Mouse (Mus musculus): Measurements from ENCODE around the gene Cox4i2. TPM values are rescaled to one million over a fixed set of nuclear protein-coding genes. Genes with fewer than 3 reads are reported as not detected.

Cox4i2 gene
- polyA plus RNA-seq, 1 experiment from 2014 or later: 104 TPM

- Histone ChIP-seq H3K27me3 (ENCODE audit: control insufficient read depth, insufficient read depth, low read depth, low read length) (no peaks in the 10 kb centered on the region), H3K9ac (ENCODE audit: low read length) (peak overlapping the region; percentile 57), H3K27ac (ENCODE audit: low read length) (peak overlapping the region; percentile 89), H3K4me1 (replicated peaks; ENCODE audit: control insufficient read depth, insufficient read depth, low read length) (peaks cover 58% of the 10 kb centered on the region), H3K4me3 (ENCODE audit: low read length) (no peak overlapping the region), H3K9me3 (ENCODE audit: control insufficient read depth, low read length) (no peaks in the 10 kb centered on the region), H3K4me2 (ENCODE audit: low read depth, low read length) (no peak overlapping the region), H3K36me3 (ENCODE audit: control insufficient read depth, insufficient read depth, low read length) (no peaks in the 10 kb centered on the region)
- no peak for ATAC-seq (ENCODE audit: low read depth)
- 28% methylated on average over 8 of the region's 8 CpGs for WGBS
These were observed 24.8 kb upstream of the Cox4i2 start for GRCm38 (mm10) chr2:152729013-152729635.

GRCm38 (mm10) chr2:152729636-152730020 is 24.3 kb upstream of the Cox4i2 start:
- Histone ChIP-seq H3K4me1 (replicated peaks; ENCODE audit: control insufficient read depth, insufficient read depth, low read length) (peaks cover 58% of the 10 kb centered on the region), H3K36me3 (ENCODE audit: control insufficient read depth, insufficient read depth, low read length) (no peaks in the 10 kb centered on the region), H3K27ac (ENCODE audit: low read length) (peak overlapping the region; percentile 89), H3K27me3 (ENCODE audit: control insufficient read depth, insufficient read depth, low read depth, low read length) (no peaks in the 10 kb centered on the region), H3K9me3 (ENCODE audit: control insufficient read depth, low read length) (no peaks in the 10 kb centered on the region), H3K4me2 (ENCODE audit: low read depth, low read length) (0 out of 2 replicates have a peak overlapping the region, but pooled peaks have one; percentile 4), H3K4me3 (ENCODE audit: low read length) (no peak overlapping the region), H3K9ac (ENCODE audit: low read length) (peak overlapping the region; percentile 57)
- peak; percentile 87 for ATAC-seq (ENCODE audit: low read depth)
- 16% methylated on average over 7 of the region's 7 CpGs for WGBS

DNA sequence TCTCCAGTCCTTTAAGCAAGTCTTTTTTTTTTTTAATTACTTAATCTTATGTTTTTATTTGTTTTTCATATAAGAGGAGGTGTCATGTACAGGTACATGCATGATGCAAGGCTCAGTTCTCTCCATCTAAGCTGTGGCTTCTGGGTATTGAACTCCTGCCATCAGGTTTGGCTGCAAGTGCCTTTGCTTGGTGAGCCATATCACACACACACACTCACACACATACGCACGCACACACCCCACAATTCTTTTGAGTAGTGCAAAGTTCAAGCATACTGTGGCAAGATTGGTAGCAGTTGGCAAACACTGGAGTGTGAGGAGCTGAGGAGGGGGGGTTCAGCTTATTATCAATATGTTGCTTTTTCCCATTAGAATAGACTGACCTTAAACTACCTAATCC is 20.8 kb upstream of the Cox4i2 start:
- Histone ChIP-seq H3K27me3 (ENCODE audit: control insufficient read depth, insufficient read depth, low read depth, low read length) (no peaks in the 10 kb centered on the region), H3K4me1 (replicated peaks; ENCODE audit: control insufficient read depth, insufficient read depth, low read length) (peaks cover 48% of the 10 kb centered on the region), H3K9ac (ENCODE audit: low read length) (no peak overlapping the region), H3K27ac (ENCODE audit: low read length) (no peak overlapping the region), H3K4me2 (ENCODE audit: low read depth, low read length) (no peak overlapping the region), H3K9me3 (ENCODE audit: control insufficient read depth, low read length) (no peaks in the 10 kb centered on the region), H3K4me3 (ENCODE audit: low read length) (no peak overlapping the region), H3K36me3 (ENCODE audit: control insufficient read depth, insufficient read depth, low read length) (no peaks in the 10 kb centered on the region)
- no peak for ATAC-seq (ENCODE audit: low read depth)
- 60% methylated on average over 2 of the region's 2 CpGs for WGBS

- Histone ChIP-seq H3K9ac (ENCODE audit: low read length) (peak overlapping the region; percentile 52), H3K4me2 (ENCODE audit: low read depth, low read length) (peak overlapping the region; percentile 93), H3K27me3 (ENCODE audit: control insufficient read depth, insufficient read depth, low read depth, low read length) (no peaks in the 10 kb centered on the region), H3K9me3 (ENCODE audit: control insufficient read depth, low read length) (no peaks in the 10 kb centered on the region), H3K36me3 (ENCODE audit: control insufficient read depth, insufficient read depth, low read length) (no peaks in the 10 kb centered on the region), H3K4me3 (ENCODE audit: low read length) (peak overlapping the region; percentile 78), H3K27ac (ENCODE audit: low read length) (peak overlapping the region; percentile 82), H3K4me1 (replicated peaks; ENCODE audit: control insufficient read depth, insufficient read depth, low read length) (peaks cover 44% of the 10 kb centered on the region)
- 11% methylated on average over 10 of the region's 10 CpGs for WGBS
- no peak for ATAC-seq (ENCODE audit: low read depth)
These were observed 19.5 kb upstream of the Cox4i2 start for GRCm38 (mm10) chr2:152734501-152734900.

DNA sequence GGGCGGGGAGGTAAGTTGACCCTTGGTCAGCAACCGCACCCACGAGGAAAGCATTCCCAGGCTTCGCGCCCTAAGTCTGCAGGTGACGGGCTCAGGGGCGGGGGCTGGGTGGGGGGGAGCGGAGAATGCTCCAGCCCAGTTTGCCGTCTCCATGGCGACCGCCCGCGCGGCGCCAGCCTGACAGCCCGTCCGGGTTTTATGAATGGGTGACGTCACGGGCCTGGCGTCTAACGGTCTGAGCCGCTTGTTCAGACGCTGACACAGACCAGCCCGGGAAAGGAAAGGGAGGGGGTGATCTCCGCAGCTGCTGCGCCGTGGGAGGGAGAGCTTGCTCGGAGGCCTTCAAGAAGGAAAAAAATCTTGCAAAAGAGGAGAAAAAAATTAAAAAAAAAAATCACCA is 19.0 kb upstream of the Cox4i2 start:
- Histone ChIP-seq H3K27ac (ENCODE audit: low read length) (peak overlapping the region; percentile 98), H3K36me3 (ENCODE audit: control insufficient read depth, insufficient read depth, low read length) (no peaks in the 10 kb centered on the region), H3K4me3 (ENCODE audit: low read length) (peak overlapping the region; percentile 78), H3K27me3 (ENCODE audit: control insufficient read depth, insufficient read depth, low read depth, low read length) (no peaks in the 10 kb centered on the region), H3K4me2 (ENCODE audit: low read depth, low read length) (peak overlapping the region; percentile 93), H3K4me1 (replicated peaks; ENCODE audit: control insufficient read depth, insufficient read depth, low read length) (peaks cover 43% of the 10 kb centered on the region), H3K9me3 (ENCODE audit: control insufficient read depth, low read length) (no peaks in the 10 kb centered on the region), H3K9ac (ENCODE audit: low read length) (peak overlapping the region; percentile 64)
- WGBS: under 1% methylated on average over 27 of the region's 28 CpGs
- peak; percentile 81 for ATAC-seq (ENCODE audit: low read depth)

- ATAC-seq (ENCODE audit: low read depth): peak; percentile 71
- Histone ChIP-seq H3K27ac (ENCODE audit: low read length) (peak within 1 kb of the TSS; percentile 98), H3K4me2 (ENCODE audit: low read depth, low read length) (peak within 1 kb of the TSS; percentile 93), H3K9me3 (ENCODE audit: control insufficient read depth, low read length) (no peaks in the 10 kb centered on the region), H3K4me1 (replicated peaks; ENCODE audit: control insufficient read depth, insufficient read depth, low read length) (peaks cover 50% of the 10 kb centered on the region), H3K9ac (ENCODE audit: low read length) (peak within 1 kb of the TSS; percentile 90), H3K4me3 (ENCODE audit: low read length) (peak within 1 kb of the TSS; percentile 78), H3K27me3 (ENCODE audit: control insufficient read depth, insufficient read depth, low read depth, low read length) (no peaks in the 10 kb centered on the region), H3K36me3 (ENCODE audit: control insufficient read depth, insufficient read depth, low read length) (no peaks in the 10 kb centered on the region)
- WGBS: under 1% methylated on average over 28 of the region's 28 CpGs
These were observed 17.8 kb upstream of the Cox4i2 start, which contains the start of gene Id1 for GRCm38 (mm10) chr2:152736090-152736601. Gene Id1 (plus strand): TSS chr2:152736251.

DNA sequence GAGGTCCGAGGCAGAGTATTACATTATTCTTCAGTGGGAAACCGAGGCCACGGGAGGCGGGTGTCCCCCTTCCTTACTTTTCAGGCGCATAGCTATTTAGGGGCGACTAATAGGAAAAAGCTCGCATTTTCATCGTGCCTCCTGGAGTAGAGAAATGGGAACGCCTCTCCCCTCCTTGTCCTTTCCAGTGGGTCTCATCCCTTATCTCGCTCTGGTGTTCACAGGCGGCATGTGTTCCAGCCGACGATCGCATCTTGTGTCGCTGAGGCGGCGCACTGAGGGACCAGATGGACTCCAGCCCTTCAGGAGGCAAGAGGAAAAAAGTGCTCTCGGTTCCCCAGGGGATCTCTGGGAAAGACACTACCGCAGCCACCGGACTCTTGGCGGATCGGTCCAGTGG is 17.2 kb upstream of the Cox4i2 start:
- Histone ChIP-seq H3K9me3 (ENCODE audit: control insufficient read depth, low read length) (no peaks in the 10 kb centered on the region), H3K4me1 (replicated peaks; ENCODE audit: control insufficient read depth, insufficient read depth, low read length) (peaks cover 56% of the 10 kb centered on the region), H3K27me3 (ENCODE audit: control insufficient read depth, insufficient read depth, low read depth, low read length) (no peaks in the 10 kb centered on the region), H3K36me3 (ENCODE audit: control insufficient read depth, insufficient read depth, low read length) (no peaks in the 10 kb centered on the region), H3K4me2 (ENCODE audit: low read depth, low read length) (peak overlapping the region; percentile 93), H3K27ac (ENCODE audit: low read length) (peak overlapping the region; percentile 98), H3K9ac (ENCODE audit: low read length) (peak overlapping the region; percentile 90), H3K4me3 (ENCODE audit: low read length) (peak overlapping the region; percentile 78)
- no peak for ATAC-seq (ENCODE audit: low read depth)
- WGBS: 0% methylated on average over 22 of the region's 22 CpGs

DNA sequence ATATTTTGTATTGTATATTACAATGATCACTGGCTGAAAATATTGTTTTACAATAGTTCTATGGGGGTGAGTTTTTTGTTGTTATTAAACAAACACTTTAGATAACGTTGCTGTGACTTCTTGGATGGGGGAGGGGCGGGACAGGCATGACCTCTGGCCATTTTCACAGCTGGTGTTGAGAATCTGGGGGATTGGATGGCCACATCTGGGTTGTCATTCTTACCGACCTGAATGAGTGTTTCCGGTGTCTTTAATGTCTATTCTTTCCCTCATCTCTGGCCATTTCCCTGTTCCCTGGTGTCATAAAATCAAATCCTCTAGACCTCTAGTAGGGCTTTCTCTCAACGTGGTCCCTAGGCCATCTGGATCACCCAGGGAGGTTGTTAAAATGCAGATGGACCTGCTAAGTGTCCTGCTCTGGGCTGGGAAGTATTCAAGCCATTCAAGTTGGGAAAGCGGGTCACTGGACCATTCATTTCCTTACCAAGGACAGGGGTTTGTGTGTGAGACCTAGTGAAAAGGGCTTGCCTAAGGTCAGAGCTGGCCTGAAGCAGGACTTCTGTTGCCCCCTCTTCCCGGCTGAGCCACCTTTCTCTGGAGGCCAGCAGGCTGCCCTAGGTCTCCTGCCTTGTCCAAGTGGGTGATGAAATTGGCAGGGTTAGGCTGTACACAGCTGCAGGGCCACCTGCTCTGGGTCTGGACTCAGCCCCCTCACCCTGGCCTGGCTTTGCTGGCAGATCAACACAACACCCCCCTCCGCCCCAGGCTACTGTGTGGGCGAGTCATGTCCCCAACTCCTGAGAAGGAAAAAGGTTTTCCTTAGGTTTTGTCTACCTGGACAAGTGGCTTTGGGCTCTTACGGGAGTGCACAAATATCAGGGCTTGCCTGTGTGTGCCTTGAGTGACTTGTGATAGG is 16.4 kb upstream of the Cox4i2 start:
- no peak for ATAC-seq (ENCODE audit: low read depth)
- WGBS: 9% methylated on average over 10 of the region's 10 CpGs

DNA sequence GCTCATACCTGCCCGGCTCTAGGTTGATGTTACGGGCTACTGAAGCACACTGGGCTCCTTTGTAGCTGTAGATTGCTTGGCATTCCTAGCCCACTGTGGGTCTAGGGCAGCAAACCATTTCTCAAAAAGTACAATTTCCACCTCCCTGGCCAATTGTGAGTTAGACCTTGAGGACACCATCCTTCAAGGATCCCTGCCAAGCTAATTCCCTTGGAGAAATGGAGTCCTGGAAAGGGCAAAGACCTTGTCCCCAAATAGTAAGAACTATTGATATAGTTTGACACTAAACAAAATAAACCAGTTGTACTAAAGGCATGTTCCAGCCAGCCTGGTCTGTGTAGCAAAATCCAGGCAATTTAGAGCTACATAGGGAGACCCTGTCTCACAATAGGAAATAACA is 15.6 kb upstream of the Cox4i2 start:
- ATAC-seq (ENCODE audit: low read depth): no peak
- H3K4me1 ChIP-seq (replicated peaks; ENCODE audit: control insufficient read depth, insufficient read depth, low read length): peaks cover 54% of the 10 kb centered on the region
- no peaks in the 10 kb centered on the region for H3K27me3 ChIP-seq (ENCODE audit: control insufficient read depth, insufficient read depth, low read depth, low read length)
- H3K27ac ChIP-seq (ENCODE audit: low read length): peak overlapping the region; percentile 98
- no peaks in the 10 kb centered on the region for H3K9me3 ChIP-seq (ENCODE audit: control insufficient read depth, low read length)
- peak overlapping the region; percentile 93 for H3K4me2 ChIP-seq (ENCODE audit: low read depth, low read length)
- H3K36me3 ChIP-seq (ENCODE audit: control insufficient read depth, insufficient read depth, low read length): no peaks in the 10 kb centered on the region
- H3K9ac ChIP-seq (ENCODE audit: low read length): peak overlapping the region; percentile 90
- peak overlapping the region; percentile 78 for H3K4me3 ChIP-seq (ENCODE audit: low read length)
- 36% methylated on average over 2 of the region's 2 CpGs for WGBS

More for the DNA sequence above, 16.4 kb upstream of the Cox4i2 start:
- H3K36me3 ChIP-seq (ENCODE audit: control insufficient read depth, insufficient read depth, low read length): no peaks in the 10 kb centered on the region
- no peaks in the 10 kb centered on the region for H3K9me3 ChIP-seq (ENCODE audit: control insufficient read depth, low read length)
- H3K9ac ChIP-seq (ENCODE audit: low read length): peak overlapping the region; percentile 90
- H3K27me3 ChIP-seq (ENCODE audit: control insufficient read depth, insufficient read depth, low read depth, low read length): no peaks in the 10 kb centered on the region
- peak overlapping the region; percentile 93 for H3K4me2 ChIP-seq (ENCODE audit: low read depth, low read length)
- peaks cover 59% of the 10 kb centered on the region for H3K4me1 ChIP-seq (replicated peaks; ENCODE audit: control insufficient read depth, insufficient read depth, low read length)
- H3K4me3 ChIP-seq (ENCODE audit: low read length): peak overlapping the region; percentile 78
- H3K27ac ChIP-seq (ENCODE audit: low read length): peak overlapping the region; percentile 98

Measured in lung, embryonic 16.5 days (tissue).